Mouse (Mus musculus): ENCODE data around the gene Gm20721.

The Gm20721 gene

DNA sequence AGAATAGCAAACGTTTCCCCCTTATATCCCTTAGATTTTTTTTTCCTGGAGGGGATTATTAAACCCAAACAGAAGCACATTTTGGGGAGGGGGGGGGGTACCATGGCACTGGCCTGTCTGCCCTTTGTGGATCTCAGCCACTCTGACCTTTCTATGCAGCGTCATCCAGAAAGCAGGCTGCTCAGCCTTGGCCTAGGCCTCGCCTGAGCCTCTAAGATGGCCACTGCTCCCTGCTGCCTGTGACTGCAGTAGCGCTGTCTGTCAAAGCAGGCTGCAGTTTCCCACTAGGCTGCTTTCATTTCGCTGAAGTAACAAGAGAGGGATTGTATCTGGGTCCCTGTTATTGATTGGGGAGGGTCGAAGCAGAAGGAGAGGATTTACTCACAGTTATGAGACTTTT, 44.0 kb downstream of the Gm20721 start:
- in situ Hi-C loops (cut with MboI; ENCODE audit: low pct_unique_long_range_greater_than_20kb in 1 of 2, low sequenced_read_pairs in 2 of 2, unreplicated experiment in 1 of 2): loop anchor here (25.0 kb wide), 1 partner anchor 585 kb away; no protein-coding TSS in a partner anchor

- in situ Hi-C loops (cut with MboI; ENCODE audit: low pct_unique_long_range_greater_than_20kb in 1 of 2, low sequenced_read_pairs in 2 of 2, unreplicated experiment in 1 of 2): loop anchor here (25.0 kb wide), 1 partner anchor 587 kb away; no protein-coding TSS in a partner anchor
Observed at GRCm38 (mm10) chr2:174300666-174301065, 45.8 kb downstream of the Gm20721 start.

GRCm38 (mm10) chr2:174300186-174300585, 46.3 kb downstream of the Gm20721 start:
- in situ Hi-C loops (cut with MboI; ENCODE audit: low pct_unique_long_range_greater_than_20kb in 1 of 2, low sequenced_read_pairs in 2 of 2, unreplicated experiment in 1 of 2): loop anchor here (25.0 kb wide), 1 partner anchor 587 kb away; no protein-coding TSS in a partner anchor

GRCm38 (mm10) chr2:174299771-174300160, 46.7 kb downstream of the Gm20721 start:
- in situ Hi-C loops (cut with MboI; ENCODE audit: low pct_unique_long_range_greater_than_20kb in 1 of 2, low sequenced_read_pairs in 2 of 2, unreplicated experiment in 1 of 2): loop anchor here (25.0 kb wide), 2 partner anchors 588 to 712 kb away; partner anchors contain the start of gene Ankrd60 (in 1 of the 2)

DNA sequence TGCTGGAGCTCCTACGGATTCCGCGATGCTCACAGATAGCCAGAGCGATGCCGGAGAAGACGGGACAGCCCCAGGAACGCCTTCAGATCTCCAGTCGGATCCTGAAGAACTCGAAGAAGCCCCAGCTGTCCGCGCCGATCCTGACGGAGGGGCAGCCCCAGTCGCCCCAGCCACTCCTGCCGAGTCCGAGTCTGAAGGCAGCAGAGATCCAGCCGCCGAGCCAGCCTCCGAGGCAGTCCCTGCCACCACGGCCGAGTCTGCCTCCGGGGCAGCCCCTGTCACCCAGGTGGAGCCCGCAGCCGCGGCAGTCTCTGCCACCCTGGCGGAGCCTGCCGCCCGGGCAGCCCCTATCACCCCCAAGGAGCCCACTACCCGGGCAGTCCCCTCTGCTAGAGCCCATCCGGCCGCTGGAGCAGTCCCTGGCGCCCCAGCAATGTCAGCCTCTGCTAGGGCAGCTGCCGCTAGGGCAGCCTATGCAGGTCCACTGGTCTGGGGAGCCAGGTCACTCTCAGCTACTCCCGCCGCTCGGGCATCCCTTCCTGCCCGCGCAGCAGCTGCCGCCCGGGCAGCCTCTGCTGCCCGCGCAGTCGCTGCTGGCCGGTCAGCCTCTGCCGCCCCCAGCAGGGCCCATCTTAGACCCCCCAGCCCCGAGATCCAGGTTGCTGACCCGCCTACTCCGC, 47.3 kb downstream of the Gm20721 start:
- in situ Hi-C loops (cut with MboI; ENCODE audit: low pct_unique_long_range_greater_than_20kb in 1 of 2, low sequenced_read_pairs in 2 of 2, unreplicated experiment in 1 of 2): loop anchor here in 1 of 2 experiments (25.0 kb wide), 1 partner anchor 712 kb away; the partner anchor contains the start of gene Ankrd60

DNA sequence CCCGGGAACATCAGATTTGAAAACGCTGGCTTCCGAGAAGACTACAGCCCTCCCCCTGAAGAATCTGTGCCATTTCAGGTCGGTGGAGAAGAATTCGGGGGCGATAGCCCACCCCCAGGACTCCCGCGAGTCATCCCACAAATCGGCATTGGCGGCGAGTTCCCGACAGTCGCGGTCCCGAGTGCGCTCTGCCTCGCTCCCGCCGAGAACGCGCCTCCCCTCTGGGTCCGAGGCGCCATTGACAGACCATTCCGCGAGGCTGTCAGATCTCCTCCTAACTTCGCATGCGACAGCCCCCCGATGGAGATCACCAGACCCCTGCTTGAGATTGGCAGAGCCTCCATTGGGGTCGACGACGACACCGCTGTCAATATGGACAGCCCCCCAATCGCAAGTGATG, 48.0 kb downstream of the Gm20721 start:
- in situ Hi-C loops (cut with MboI; ENCODE audit: low pct_unique_long_range_greater_than_20kb in 1 of 2, low sequenced_read_pairs in 2 of 2, unreplicated experiment in 1 of 2): loop anchor here in 1 of 2 experiments (25.0 kb wide), 1 partner anchor 711 kb away; the partner anchor contains the start of gene Ankrd60

DNA sequence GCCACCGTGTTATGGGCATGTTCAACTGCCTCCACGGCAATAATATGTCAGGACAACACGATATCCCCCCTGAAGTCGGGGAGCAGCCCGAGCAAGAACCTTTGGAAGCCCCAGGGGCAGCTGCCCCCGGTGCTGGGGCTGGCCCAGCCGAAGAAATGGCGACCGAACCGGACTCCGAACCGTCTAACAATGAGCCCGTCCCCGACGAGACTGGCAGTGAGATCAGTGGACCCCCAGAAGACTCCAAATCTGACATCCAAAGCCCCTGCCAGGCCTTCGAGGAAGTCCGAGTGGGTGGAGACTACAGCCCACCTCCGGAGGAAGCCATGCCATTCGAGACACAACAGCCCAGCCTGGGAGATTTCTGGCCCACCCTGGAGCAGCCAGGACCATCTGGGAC, 48.7 kb downstream of the Gm20721 start:
- in situ Hi-C loops (cut with MboI; ENCODE audit: low pct_unique_long_range_greater_than_20kb in 1 of 2, low sequenced_read_pairs in 2 of 2, unreplicated experiment in 1 of 2): loop anchor here in 1 of 2 experiments (25.0 kb wide), 1 partner anchor 711 kb away; the partner anchor contains the start of gene Ankrd60

DNA sequence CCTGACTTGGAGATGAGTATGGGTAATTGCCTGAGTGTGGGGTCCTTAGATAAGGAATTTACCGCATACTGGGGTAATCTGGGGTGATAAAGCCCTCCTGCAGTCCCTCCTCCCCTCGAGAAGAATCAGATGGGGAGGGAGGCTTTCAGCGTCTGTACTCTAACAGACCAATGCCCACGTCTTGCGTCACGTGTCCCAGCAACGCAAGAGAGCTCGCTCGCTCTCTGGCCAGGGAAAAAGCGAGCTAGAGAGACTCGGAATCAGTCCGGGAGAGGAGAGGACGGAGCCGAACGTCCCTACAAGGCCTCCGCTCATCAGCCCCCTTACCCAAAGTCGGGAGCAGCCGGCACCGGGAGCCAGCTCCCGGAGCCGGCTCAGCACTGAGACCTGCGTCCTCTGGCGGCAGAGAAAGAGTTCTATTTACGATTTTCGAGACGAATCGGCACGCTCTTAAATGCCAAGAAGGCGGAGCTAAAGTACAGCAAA, 49.4 kb downstream of the Gm20721 start:
- in situ Hi-C loops (cut with MboI; ENCODE audit: low pct_unique_long_range_greater_than_20kb in 1 of 2, low sequenced_read_pairs in 2 of 2, unreplicated experiment in 1 of 2): loop anchor here in 1 of 2 experiments (25.0 kb wide), 1 partner anchor 710 kb away; the partner anchor contains the start of gene Ankrd60

DNA sequence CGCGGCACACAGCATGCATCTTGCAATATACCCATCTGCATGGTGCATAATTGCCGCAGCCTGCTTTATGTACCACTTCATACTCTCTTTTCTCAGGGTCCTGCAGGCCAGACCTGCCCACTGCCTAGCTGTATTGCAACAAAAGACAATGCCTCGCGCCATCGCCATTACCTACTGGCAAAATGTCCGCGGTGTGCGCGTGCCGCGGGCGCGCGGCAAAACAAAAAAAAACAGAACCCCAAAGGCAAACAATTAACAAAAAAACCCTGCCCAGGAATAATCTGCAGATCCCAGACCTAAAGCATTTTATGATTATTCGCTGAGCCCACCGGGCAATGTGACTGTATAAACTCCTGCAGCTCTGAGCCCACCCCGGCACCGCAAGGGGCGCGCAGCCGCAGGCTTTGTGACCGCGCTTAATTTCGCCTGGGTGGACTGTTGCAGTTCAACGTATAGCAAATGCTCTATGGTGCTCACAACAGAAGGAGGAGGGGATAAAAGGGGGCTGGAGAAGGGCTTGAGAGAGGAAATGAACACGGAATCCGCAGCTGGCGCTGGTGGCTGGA, 50.5 kb downstream of the Gm20721 start:
- in situ Hi-C loops (cut with MboI; ENCODE audit: low pct_unique_long_range_greater_than_20kb in 1 of 2, low sequenced_read_pairs in 2 of 2, unreplicated experiment in 1 of 2): loop anchor here in 1 of 2 experiments (25.0 kb wide), 1 partner anchor 709 kb away; the partner anchor contains the start of gene Ankrd60

DNA sequence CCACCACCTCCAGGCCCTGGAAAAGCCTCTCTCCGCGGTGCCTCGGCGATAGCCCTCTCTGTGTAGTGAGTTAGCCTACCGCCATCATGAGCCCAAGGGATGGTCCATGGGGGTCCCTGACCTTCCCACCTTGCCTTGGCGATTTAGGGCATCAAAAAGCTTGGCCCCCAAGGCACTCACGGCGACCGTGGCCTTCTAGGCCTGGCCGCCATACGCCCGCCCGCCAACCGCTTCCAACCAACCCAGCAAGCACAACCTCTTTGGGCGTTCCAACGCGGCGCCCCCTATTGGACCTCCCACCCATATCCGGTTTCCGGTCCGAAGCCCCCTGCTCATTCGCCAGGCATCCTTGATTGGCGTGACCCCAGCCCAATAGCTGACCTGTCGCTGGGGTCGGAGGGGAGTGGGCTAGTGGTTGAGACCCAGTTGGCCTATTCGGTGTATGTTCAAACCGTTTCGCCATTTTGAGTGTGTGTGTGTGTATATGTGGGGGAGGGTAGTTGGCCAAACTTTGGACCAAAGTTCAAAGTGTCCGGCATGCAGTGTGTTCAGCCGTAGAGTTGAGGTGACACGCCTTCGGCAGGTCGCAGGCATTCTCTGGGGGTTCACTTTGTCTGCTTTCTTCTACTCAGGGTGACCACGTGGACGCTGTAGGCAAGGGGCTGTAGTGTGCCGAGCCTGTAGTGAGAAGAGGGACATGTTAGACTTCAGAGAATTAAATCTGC, 51.2 kb downstream of the Gm20721 start:
- in situ Hi-C loops (cut with MboI; ENCODE audit: low pct_unique_long_range_greater_than_20kb in 1 of 2, low sequenced_read_pairs in 2 of 2, unreplicated experiment in 1 of 2): loop anchor here in 1 of 2 experiments (25.0 kb wide), 1 partner anchor 708 kb away; the partner anchor contains the start of gene Ankrd60

- in situ Hi-C loops (cut with MboI; ENCODE audit: low pct_unique_long_range_greater_than_20kb in 1 of 2, low sequenced_read_pairs in 2 of 2, unreplicated experiment in 1 of 2): loop anchor here in 1 of 2 experiments (25.0 kb wide), 1 partner anchor 707 kb away; the partner anchor contains the start of gene Ankrd60
Observed at GRCm38 (mm10) chr2:174294457-174294856, 52.1 kb downstream of the Gm20721 start.

DNA sequence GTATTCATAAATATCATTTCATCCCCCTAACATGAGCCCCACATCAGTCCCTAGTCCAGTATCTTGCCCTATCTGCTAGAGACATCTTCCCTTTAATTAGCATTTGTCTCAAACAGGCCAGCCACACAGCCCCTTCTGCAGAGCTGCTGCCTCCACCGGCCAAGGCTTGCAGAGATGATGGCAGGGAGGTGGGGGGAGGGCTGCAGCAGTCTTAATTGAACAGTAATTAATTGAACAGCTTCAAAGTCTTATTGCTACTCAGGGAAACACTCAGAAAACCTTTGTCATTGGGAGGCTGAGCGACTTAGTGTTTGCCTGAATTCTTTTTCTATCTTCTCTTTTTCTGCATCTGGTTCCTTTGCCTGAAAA, 54.9 kb downstream of the Gm20721 start:
- in situ Hi-C loops (cut with MboI; ENCODE audit: low pct_unique_long_range_greater_than_20kb in 1 of 2, low sequenced_read_pairs in 2 of 2, unreplicated experiment in 1 of 2): loop anchor here in 1 of 2 experiments (25.0 kb wide), 1 partner anchor 704 kb away; the partner anchor contains the start of gene Ankrd60

DNA sequence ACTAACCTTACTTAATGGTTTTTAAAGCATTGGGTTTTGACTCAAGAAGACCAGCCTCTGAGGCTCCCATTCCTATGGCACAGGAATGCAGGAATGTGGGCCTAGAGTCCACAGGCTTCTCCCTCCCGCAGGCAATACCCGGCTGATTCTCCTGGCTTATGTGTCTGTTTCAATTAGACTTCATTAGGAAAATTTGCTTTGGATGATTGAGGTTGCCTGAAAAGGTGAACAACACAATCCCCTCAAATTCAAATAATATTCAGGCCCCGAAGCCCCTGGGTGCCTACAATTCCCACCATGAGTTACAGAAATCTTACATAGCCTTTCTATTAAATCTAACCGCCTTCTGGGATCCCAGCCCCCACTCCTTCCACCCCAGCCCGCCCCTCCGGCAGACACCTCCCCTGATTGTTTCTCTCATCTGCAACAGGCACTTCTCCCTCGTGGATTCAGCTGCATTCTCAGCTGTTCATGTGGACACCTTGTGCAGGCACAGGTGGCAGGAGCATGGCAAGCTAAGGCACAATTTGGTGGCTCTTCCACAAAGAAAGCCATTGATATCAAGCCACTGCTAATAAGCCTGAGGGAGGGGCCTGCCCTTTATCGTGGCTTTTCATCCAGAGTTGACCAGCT, 55.4 kb downstream of the Gm20721 start:
- in situ Hi-C loops (cut with MboI; ENCODE audit: low pct_unique_long_range_greater_than_20kb in 1 of 2, low sequenced_read_pairs in 2 of 2, unreplicated experiment in 1 of 2): loop anchor here in 1 of 2 experiments (25.0 kb wide), 1 partner anchor 704 kb away; the partner anchor contains the start of gene Ankrd60

DNA sequence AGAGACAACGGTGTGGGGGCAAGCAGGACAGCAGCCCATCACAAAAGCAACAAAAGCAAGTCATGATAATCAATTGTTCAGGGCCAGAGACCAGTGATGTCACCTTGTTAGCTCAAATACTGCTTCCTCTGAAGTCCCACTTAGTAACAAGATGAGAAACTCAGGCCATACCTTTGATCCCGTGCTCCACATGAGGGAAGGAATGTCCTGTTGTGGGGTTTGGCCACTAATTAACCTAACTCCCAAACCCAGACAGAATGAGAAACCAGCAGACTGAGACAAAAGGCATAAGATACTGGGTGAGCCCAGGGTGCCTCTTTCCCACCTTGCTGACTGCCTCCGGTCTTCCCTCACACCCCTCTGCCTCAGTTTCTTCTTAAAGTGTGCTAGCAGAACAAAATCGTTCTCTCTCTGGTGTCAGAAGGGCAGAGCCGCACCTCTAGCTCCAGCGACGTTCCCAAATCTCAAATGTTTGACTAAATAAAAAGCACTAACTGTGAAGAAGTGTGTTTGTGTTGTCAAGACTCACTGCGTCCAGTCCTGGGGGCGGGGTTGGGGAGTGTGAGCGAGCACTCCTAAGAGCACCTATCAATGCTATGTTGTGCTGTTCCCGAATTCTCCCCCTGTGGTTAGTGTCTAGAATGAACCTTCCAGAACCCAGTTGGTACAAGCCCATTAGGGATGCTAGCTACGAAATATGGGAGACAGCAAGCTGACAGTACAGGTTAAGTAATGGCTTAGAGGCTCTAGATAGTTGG, 57.7 kb downstream of the Gm20721 start:
- in situ Hi-C loops (cut with MboI; ENCODE audit: low pct_unique_long_range_greater_than_20kb in 1 of 2, low sequenced_read_pairs in 2 of 2, unreplicated experiment in 1 of 2): loop anchor here (10.0 to 25.0 kb wide), 2 partner anchors 184 to 702 kb away; partner anchors contain the start of gene Ankrd60 (in 1 of the 2)

GRCm38 (mm10) chr2:174287921-174288320, 58.6 kb downstream of the Gm20721 start:
- in situ Hi-C loops (cut with MboI; ENCODE audit: low pct_unique_long_range_greater_than_20kb in 1 of 2, low sequenced_read_pairs in 2 of 2, unreplicated experiment in 1 of 2): loop anchor here (10.0 to 25.0 kb wide), 2 partner anchors 183 to 701 kb away; partner anchors contain the start of gene Ankrd60 (in 1 of the 2)

GRCm38 (mm10) chr2:174285921-174286470, 60.5 kb downstream of the Gm20721 start:
- in situ Hi-C loops (cut with MboI; ENCODE audit: low pct_unique_long_range_greater_than_20kb in 1 of 2, low sequenced_read_pairs in 2 of 2, unreplicated experiment in 1 of 2): loop anchor here (10.0 to 25.0 kb wide), 2 partner anchors 181 to 699 kb away; partner anchors contain the start of gene Ankrd60 (in 1 of the 2)

Data from mouse embryonic stem cell (cell line).